Mouse (Mus musculus) spleen, postnatal 0 days (tissue): ENCODE measurements around the gene Gap43. TPM values are rescaled to one million over a fixed set of nuclear protein-coding genes. Genes with fewer than 3 reads are reported as not detected.

Experiments
- polyA plus RNA-seq: library from polyadenylated mRNA; unstranded; fragments of >200 nt; fragmentation: Nextera tagmentation; extraction: Ambion mirVana; gene quantifications from 2 replicates; pipeline ENCODE4 v1.2.1, GENCODE M21; 2015

The Gap43 gene
- polyA plus RNA-seq, result 2.8 and 3.7 TPM in 2 replicates

GRCm38 (mm10) chr16:42340021-42340768, at the start of gene Gap43:
Gene Gap43, minus strand, starts transcription at chr16:42340651.

